Mouse (Mus musculus) central nervous system, embryonic 14 days (tissue): ENCODE measurements around the gene Wdr4. TPM values are rescaled to one million over a fixed set of nuclear protein-coding genes. Genes with fewer than 3 reads are reported as not detected.

Experiments
- polyA plus RNA-seq: library from polyadenylated mRNA; depleted of rRNA; stranded (reverse); fragments of >200 nt; gene quantifications from 2 replicates; pipeline ENCODE4 v1.2.3, GENCODE M21; 2012; rRNA removed

Wdr4 gene
- 43.9 and 46.3 TPM in 2 replicates for polyA plus RNA-seq

DNA sequence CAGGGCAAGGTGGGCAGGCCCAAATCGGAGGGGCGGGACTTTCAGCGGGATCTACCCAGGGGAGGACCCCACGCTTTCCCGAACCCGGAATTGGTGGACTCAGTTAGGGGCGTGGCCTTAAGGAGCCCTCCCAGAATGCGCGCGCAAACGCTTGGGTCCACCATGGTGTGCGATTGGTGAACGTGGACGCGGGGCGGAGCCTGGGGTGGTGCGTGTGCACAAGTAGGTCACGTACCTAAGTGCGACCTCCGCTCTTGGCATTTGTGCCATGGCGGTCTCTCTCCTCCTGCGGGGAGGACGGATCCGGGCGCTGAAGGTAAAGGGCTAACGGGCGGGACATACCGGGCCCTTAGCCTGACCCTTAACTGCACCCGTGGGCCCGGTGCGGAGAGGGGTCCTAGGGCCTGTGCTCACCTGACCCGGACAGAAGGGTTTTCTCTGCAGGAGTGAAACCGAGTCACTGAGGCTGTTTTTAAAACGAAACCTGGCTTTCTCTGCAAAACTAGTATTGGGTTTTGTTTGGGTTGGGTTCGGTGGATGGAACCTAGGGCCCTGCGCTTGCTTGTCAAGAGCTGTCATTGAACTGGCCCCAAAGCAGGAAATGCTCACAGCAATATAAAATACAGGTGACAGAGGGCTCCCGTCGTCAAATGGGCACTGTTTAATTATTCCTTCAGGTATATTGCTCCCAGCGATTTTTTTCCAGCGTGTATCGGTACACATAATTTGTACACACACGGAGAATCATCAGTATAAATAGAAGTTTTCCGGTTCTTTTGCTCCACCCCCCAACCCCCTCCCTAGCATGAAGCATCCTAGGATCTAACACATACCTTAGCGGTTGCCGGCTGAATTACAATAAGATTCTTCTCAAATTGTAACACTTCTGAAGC lies at the start of gene Wdr4, which contains the start of gene Ndufv3:
Wdr4 (minus strand) TSS at position 35 of the 893 bp plus-strand sequence.
Ndufv3 (plus strand) TSS at position 170 of the 893 bp plus-strand sequence.

GRCm38 (mm10) chr17:31564015-31564857 lies 44.5 kb upstream of the Wdr4 start, which contains the start of gene Pknox1:
TSS of gene Pknox1 (plus strand) at chr17:31564734.

Other genes with a start within 250 kb of the Wdr4 start
- 2.0 and 2.2 TPM in 2 replicates for gene Rsph1, start 242.6 kb downstream of the Wdr4 start, polyA plus RNA-seq
- gene Slc37a1, start 233.2 kb downstream of the Wdr4 start, polyA plus RNA-seq, result 14.9 and 18.8 TPM in 2 replicates
- 66.2 and 84.0 TPM in 2 replicates for gene Pde9a, start 133.8 kb downstream of the Wdr4 start, polyA plus RNA-seq
- gene Ndufv3, start 135 bp upstream of the Wdr4 start, polyA plus RNA-seq, result 148 and 173 TPM in 2 replicates
- 30.8 and 34.1 TPM in 2 replicates for gene Pknox1, start 44.8 kb upstream of the Wdr4 start, polyA plus RNA-seq
- 6.3 and 7.1 TPM in 2 replicates for gene Cbs, start 117.3 kb upstream of the Wdr4 start, polyA plus RNA-seq
- 291 and 292 TPM in 2 replicates for gene U2af1, start 138.9 kb upstream of the Wdr4 start, polyA plus RNA-seq
- gene Cryaa, start 157.8 kb upstream of the Wdr4 start, polyA plus RNA-seq, result not detected in 2 replicates